Mouse (Mus musculus): ENCODE measurements at regions not wholly inside any gene's neighbourhood (a gene's known extent, or its start where the extent isn't known, plus 50 kb on each side); places are given as distances from the start of the nearest gene placed in this dataset.

DNA sequence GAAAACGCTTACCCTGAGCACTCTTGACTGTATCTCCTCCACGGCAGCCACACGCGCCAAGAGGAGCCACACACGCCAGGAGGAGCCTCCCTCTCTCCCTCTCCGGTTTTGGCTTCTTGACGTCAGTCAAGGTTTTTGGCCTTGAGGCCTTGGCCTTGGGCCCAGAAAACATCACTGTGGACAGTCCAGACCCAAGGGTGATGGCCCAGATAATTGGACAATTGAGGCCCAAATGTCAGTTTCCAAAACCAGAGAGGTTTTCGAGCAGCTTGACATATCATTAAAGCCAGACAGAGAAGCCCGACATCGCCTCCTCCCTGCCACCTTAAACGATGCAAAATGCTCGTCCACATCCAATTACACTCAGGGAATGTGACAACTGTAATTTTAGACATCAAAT is 65.4 kb upstream of the Aldh1a3 start:
- DNase-seq = peak; percentile 42 to 47
- intact Hi-C loops (cut with DNase I) = no loop called here

- no peak for DNase-seq
- intact Hi-C loops (cut with DNase I) = no loop called here
Observed at GRCm38 (mm10) chr7:66491501-66491900, 64.2 kb upstream of the Aldh1a3 start.

- intact Hi-C loops (cut with DNase I) = no loop called here
- DNase-seq = no peak
Observed at GRCm38 (mm10) chr7:66490073-66490472, 62.8 kb upstream of the Aldh1a3 start.

- intact Hi-C loops (cut with DNase I) = no loop called here
- no peak for DNase-seq
Observed at GRCm38 (mm10) chr7:66487751-66488150, 60.4 kb upstream of the Aldh1a3 start.

- DNase-seq = no peak
- intact Hi-C loops (cut with DNase I) = no loop called here
Observed at GRCm38 (mm10) chr7:66480446-66480845, 53.1 kb upstream of the Aldh1a3 start.

DNA sequence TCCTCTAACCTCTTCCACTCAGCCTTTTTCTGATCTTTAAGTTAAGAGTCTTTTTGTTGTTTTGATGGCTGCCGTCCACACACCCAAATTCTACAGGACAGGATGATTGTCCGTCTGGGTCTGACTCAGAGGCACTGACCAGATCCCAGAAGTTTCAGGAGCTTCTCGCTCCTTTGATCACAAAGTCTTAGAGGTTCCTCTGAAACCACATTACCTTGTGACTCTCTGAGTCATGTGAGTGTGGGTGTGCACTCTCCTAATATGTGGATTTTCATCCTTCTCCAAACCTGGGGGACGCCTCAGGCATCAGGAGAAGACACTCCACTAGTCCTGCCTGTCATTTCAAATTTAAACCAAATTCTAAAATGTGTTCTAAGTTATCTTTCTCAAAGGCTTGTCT is 52.0 kb upstream of the Aldh1a3 start:
- no peak for DNase-seq
- intact Hi-C loops (cut with DNase I) = no loop called here

DNA sequence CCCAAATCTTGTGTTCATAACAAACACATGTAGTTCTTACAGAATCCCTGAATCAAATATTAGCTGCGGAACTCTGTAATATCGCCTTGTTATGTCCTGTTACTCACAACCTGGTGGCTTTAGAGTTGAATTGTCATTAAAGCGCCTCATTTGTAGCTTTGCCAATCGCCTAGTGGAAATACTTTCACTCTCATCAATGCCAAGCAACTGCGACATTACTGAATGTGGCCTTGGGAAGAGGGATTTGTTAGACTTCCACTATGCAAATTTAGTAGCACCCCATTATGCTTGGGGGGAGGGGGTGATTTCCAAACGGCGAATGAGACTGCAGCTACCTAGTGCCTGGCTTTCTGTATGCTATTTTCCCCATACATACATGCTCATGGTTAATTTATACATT is 50.8 kb upstream of the Aldh1a3 start:
- no peak for DNase-seq

GRCm38 (mm10) chr7:66477475-66477874 is 50.2 kb upstream of the Aldh1a3 start:
- intact Hi-C loops (cut with DNase I) = no loop called here
- peak; percentile 31 to 43 for DNase-seq

More for the DNA sequence above, 50.8 kb upstream of the Aldh1a3 start:
- intact Hi-C loops (cut with DNase I) = no loop called here
